Mouse (Mus musculus) ES-Bruce4 (cell line): Measurements from ENCODE around the gene Tcf19.
"Not testable (repeated sequence)": the region's sequence is repeated elsewhere in the genome, so short reads cannot be mapped to it uniquely, and the experiment has no call there.

Source experiments
- CTCF ChIP-seq: IDR thresholded peaks from one replicate; pipeline ENCODE4 v1.8.1; 2011; ENCODE audit warnings: low read depth, low read length
- EP300 ChIP-seq: IDR thresholded peaks from 2 replicates; pipeline ENCODE4 v1.6.1; 2011; ENCODE audit warnings: low read depth, low read length; ENCODE audit not compliant: insufficient read depth
- POLR2A ChIP-seq: IDR thresholded peaks from one replicate; pipeline ENCODE4 v1.8.1; 2011; ENCODE audit warnings: low read length; ENCODE audit not compliant: insufficient read depth

DNA sequence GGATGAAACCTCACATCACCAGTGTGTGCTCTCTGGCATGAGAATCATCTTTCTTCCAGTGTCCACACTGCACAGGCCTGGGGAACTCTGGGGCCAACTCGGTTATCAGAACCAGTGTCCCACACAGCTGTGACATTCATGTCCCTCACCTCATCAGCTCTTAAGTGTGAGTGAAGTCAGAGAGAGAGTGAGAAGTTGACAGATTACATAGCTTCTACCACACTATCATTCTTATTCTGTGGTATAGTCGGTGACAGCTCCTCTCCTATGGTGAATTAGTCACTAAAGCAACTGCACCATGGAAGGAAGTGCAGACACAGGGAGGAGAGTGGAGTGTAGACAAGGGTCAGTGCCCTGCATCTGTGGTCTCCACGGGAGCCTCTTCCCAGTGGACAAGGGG is 47.7 kb downstream of the Tcf19 start:
- not testable (repeated sequence) for TF ChIP-seq CTCF, EP300, POLR2A
